Mouse (Mus musculus) cerebellum, adult 2 months (tissue): ENCODE measurements around the gene Btbd8.

Experiments used
- CTCF ChIP-seq: fragments of 200-500 bp; IDR thresholded peaks from 2 replicates; pipeline ENCODE4 v1.5.1; 2011; ENCODE audit warnings: low read depth, mild to moderate bottlenecking, control low read depth, low read length, moderate library complexity, borderline replicate concordance; ENCODE audit not compliant: insufficient read depth
- POLR2A ChIP-seq: fragments of 200-500 bp; IDR thresholded peaks from 2 replicates; pipeline ENCODE4 v1.6.1; 2011; ENCODE audit warnings: low read length, control low read depth, borderline replicate concordance; ENCODE audit not compliant: insufficient read depth

DNA sequence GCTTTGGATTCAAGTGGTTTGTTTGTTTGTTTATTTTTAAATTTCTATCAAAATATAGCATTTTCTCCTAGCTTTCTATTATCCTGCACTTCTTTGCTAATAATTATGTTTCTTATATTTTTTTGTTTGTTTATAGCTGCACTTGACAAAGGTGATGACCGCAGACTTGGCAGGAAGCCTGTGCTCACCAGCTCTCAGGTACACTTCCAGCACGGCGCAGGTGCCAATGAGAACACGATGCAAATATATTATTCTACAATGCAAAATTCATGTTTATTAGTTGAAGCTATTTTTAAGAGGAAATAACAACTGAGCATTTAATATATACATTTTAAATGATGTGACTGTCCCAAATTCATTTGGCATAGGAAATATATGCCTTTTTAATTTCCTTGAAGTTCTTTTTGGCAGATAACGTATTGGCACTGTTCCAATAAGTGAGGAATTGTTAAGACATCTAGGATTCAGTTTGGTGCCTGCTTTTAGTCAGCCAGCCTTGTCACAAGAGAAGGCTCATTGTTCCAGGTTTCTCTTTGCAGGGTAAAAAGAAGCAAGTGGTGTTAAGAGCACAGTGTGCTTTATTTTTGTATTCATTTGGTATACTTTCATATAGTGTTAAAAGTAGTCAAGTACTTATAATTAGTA lies 62.2 kb downstream of the Btbd8 start:
- TF ChIP-seq CTCF: no peak
- TF ChIP-seq POLR2A: no peak
